Mouse (Mus musculus): ENCODE results near the gene S1pr1. TPM values are rescaled to one million over a fixed set of nuclear protein-coding genes. Genes with fewer than 3 reads are reported as not detected.

S1pr1 gene
- polyA plus RNA-seq, 1 experiment from 2014 or later = 12.1 TPM

GRCm38 (mm10) chr3:115687821-115688220 lies 27.1 kb downstream of the S1pr1 start:
- Histone ChIP-seq H3K4me1 (peaks cover under 1% of the 10 kb centered on the region; the same call in 1 of the 2 replicates), H3K9me3 (replicated peaks) (no peaks in the 10 kb centered on the region), H3K27me3 (ENCODE audit: low read depth, poor library complexity, severe bottlenecking) (no peaks in the 10 kb centered on the region), H3K36me3 (no peaks in the 10 kb centered on the region), H3K27ac (no peak overlapping the region), H3K4me3 (no peak overlapping the region)
- DNase-seq (ENCODE audit: low spot score) = no peak
- WGBS = 93% methylated on average over 2 of the region's 2 CpGs

- no peak for DNase-seq (ENCODE audit: low spot score)
- WGBS = 74% methylated on average over 14 of the region's 14 CpGs
Measured at GRCm38 (mm10) chr3:115682328-115683088, 32.4 kb downstream of the S1pr1 start.

GRCm38 (mm10) chr3:115681184-115681583 lies 33.7 kb downstream of the S1pr1 start:
- DNase-seq (ENCODE audit: low spot score) = no peak
- peaks cover 9% of the 10 kb centered on the region; the same call in 1 of the 2 replicates for H3K4me1 ChIP-seq
- no peaks in the 10 kb centered on the region for H3K36me3 ChIP-seq
- 95% methylated on average over 1 of the region's 1 CpGs for WGBS
- no peaks in the 10 kb centered on the region for H3K9me3 ChIP-seq (replicated peaks)
- no peaks in the 10 kb centered on the region for H3K27me3 ChIP-seq (ENCODE audit: low read depth, poor library complexity, severe bottlenecking)
- H3K4me3 ChIP-seq = no peak overlapping the region
- no peak overlapping the region for H3K27ac ChIP-seq

More at GRCm38 (mm10) chr3:115682328-115683088, 32.4 kb downstream of the S1pr1 start:
- Histone ChIP-seq H3K36me3 (no peaks in the 10 kb centered on the region), H3K9me3 (replicated peaks) (no peaks in the 10 kb centered on the region), H3K27ac (no peak overlapping the region), H3K27me3 (ENCODE audit: low read depth, poor library complexity, severe bottlenecking) (no peaks in the 10 kb centered on the region), H3K4me1 (peaks cover 9% of the 10 kb centered on the region; the same call in 1 of the 2 replicates), H3K4me3 (no peak overlapping the region)

- 88% methylated on average over 7 of the region's 7 CpGs for WGBS
- peaks cover 9% of the 10 kb centered on the region; the same call in 1 of the 2 replicates for H3K4me1 ChIP-seq
- H3K9me3 ChIP-seq (replicated peaks) = no peaks in the 10 kb centered on the region
- DNase-seq (ENCODE audit: low spot score) = no peak
- H3K36me3 ChIP-seq = no peaks in the 10 kb centered on the region
- no peaks in the 10 kb centered on the region for H3K27me3 ChIP-seq (ENCODE audit: low read depth, poor library complexity, severe bottlenecking)
- H3K4me3 ChIP-seq = no peak overlapping the region
- no peak overlapping the region for H3K27ac ChIP-seq
Measured at GRCm38 (mm10) chr3:115679022-115679421, 35.9 kb downstream of the S1pr1 start.

- H3K4me3 ChIP-seq = no peak overlapping the region
- no peak for DNase-seq (ENCODE audit: low spot score)
- 89% methylated on average over 6 of the region's 6 CpGs for WGBS
Measured at GRCm38 (mm10) chr3:115675546-115676535, 39.0 kb downstream of the S1pr1 start.

GRCm38 (mm10) chr3:115674665-115675064 lies 40.2 kb downstream of the S1pr1 start:
- H3K27me3 ChIP-seq (ENCODE audit: low read depth, poor library complexity, severe bottlenecking) = no peaks in the 10 kb centered on the region
- H3K4me3 ChIP-seq = no peak overlapping the region
- no peaks in the 10 kb centered on the region for H3K4me1 ChIP-seq
- DNase-seq (ENCODE audit: low spot score) = no peak
- no peak overlapping the region for H3K27ac ChIP-seq
- no peaks in the 10 kb centered on the region for H3K9me3 ChIP-seq (replicated peaks)
- whole genome bisulfite sequencing = 88% methylated on average over 5 of the region's 5 CpGs
- H3K36me3 ChIP-seq = no peaks in the 10 kb centered on the region

More at GRCm38 (mm10) chr3:115675546-115676535, 39.0 kb downstream of the S1pr1 start:
- H3K27ac ChIP-seq = no peak overlapping the region
- H3K9me3 ChIP-seq (replicated peaks) = no peaks in the 10 kb centered on the region
- H3K4me1 ChIP-seq = no peaks in the 10 kb centered on the region
- H3K27me3 ChIP-seq (ENCODE audit: low read depth, poor library complexity, severe bottlenecking) = no peaks in the 10 kb centered on the region
- no peaks in the 10 kb centered on the region for H3K36me3 ChIP-seq

- Histone ChIP-seq H3K9me3 (replicated peaks) (no peaks in the 10 kb centered on the region), H3K27me3 (ENCODE audit: low read depth, poor library complexity, severe bottlenecking) (no peaks in the 10 kb centered on the region), H3K4me3 (no peak overlapping the region), H3K27ac (no peak overlapping the region), H3K4me1 (no peaks in the 10 kb centered on the region), H3K36me3 (no peaks in the 10 kb centered on the region)
- DNase-seq (ENCODE audit: low spot score) = no peak
- WGBS = 68% methylated on average over 13 of the region's 13 CpGs
Measured at GRCm38 (mm10) chr3:115673663-115674157, 41.2 kb downstream of the S1pr1 start.

- WGBS = 77% methylated on average over 9 of the region's 9 CpGs
- no peak overlapping the region for H3K27ac ChIP-seq
- H3K4me1 ChIP-seq = no peaks in the 10 kb centered on the region
- no peaks in the 10 kb centered on the region for H3K27me3 ChIP-seq (ENCODE audit: low read depth, poor library complexity, severe bottlenecking)
- no peaks in the 10 kb centered on the region for H3K36me3 ChIP-seq
- H3K4me3 ChIP-seq = no peak overlapping the region
- H3K9me3 ChIP-seq (replicated peaks) = no peaks in the 10 kb centered on the region
- no peak for DNase-seq (ENCODE audit: low spot score)
Measured at GRCm38 (mm10) chr3:115672965-115673662, 41.8 kb downstream of the S1pr1 start.

- no peaks in the 10 kb centered on the region for H3K9me3 ChIP-seq (replicated peaks)
- 71% methylated on average over 1 of the region's 1 CpGs for WGBS
- no peak for DNase-seq (ENCODE audit: low spot score)
- H3K27ac ChIP-seq = no peak overlapping the region
- no peaks in the 10 kb centered on the region for H3K36me3 ChIP-seq
- no peaks in the 10 kb centered on the region for H3K4me1 ChIP-seq
- H3K4me3 ChIP-seq = no peak overlapping the region
- no peaks in the 10 kb centered on the region for H3K27me3 ChIP-seq (ENCODE audit: low read depth, poor library complexity, severe bottlenecking)
Measured at GRCm38 (mm10) chr3:115669230-115669629, 45.6 kb downstream of the S1pr1 start.

GRCm38 (mm10) chr3:115667182-115667581 lies 47.7 kb downstream of the S1pr1 start:
- 82% methylated on average over 2 of the region's 2 CpGs for WGBS
- Histone ChIP-seq H3K36me3 (no peaks in the 10 kb centered on the region), H3K4me1 (no peaks in the 10 kb centered on the region), H3K9me3 (replicated peaks) (no peaks in the 10 kb centered on the region), H3K27me3 (ENCODE audit: low read depth, poor library complexity, severe bottlenecking) (no peaks in the 10 kb centered on the region), H3K27ac (no peak overlapping the region), H3K4me3 (no peak overlapping the region)
- DNase-seq (ENCODE audit: low spot score) = no peak

GRCm38 (mm10) chr3:115666547-115666946 lies 48.3 kb downstream of the S1pr1 start:
- H3K27ac ChIP-seq = no peak overlapping the region
- no peak for DNase-seq (ENCODE audit: low spot score)
- H3K36me3 ChIP-seq = no peaks in the 10 kb centered on the region
- no peaks in the 10 kb centered on the region for H3K27me3 ChIP-seq (ENCODE audit: low read depth, poor library complexity, severe bottlenecking)
- H3K9me3 ChIP-seq (replicated peaks) = no peaks in the 10 kb centered on the region
- H3K4me3 ChIP-seq = no peak overlapping the region
- whole genome bisulfite sequencing = 61% methylated on average over 8 of the region's 8 CpGs
- no peaks in the 10 kb centered on the region for H3K4me1 ChIP-seq

- no peak for DNase-seq (ENCODE audit: low spot score)
- no peaks in the 10 kb centered on the region for H3K27me3 ChIP-seq (ENCODE audit: low read depth, poor library complexity, severe bottlenecking)
- H3K27ac ChIP-seq = no peak overlapping the region
- H3K9me3 ChIP-seq (replicated peaks) = no peaks in the 10 kb centered on the region
- WGBS = 68% methylated on average over 3 of the region's 3 CpGs
- H3K4me1 ChIP-seq = no peaks in the 10 kb centered on the region
- no peak overlapping the region for H3K4me3 ChIP-seq
- H3K36me3 ChIP-seq = no peaks in the 10 kb centered on the region
Measured at GRCm38 (mm10) chr3:115664497-115664896, 50.4 kb downstream of the S1pr1 start.

All from limb, embryonic 10.5 days (tissue).